Mouse (Mus musculus) kidney, postnatal 10 days (tissue): ENCODE measurements around the gene Pard3b.
A peak's percentile ranks its signal among the peaks of the same experiment; 100 is the strongest.
"Not testable (repeated sequence)": the region's sequence is repeated elsewhere in the genome, so short reads cannot be mapped to it uniquely, and the experiment has no call there.

ENCODE experiments used
- DNase-seq: peaks from one replicate; pipeline ENCODE4 v3.0.0; 2021; ENCODE audit warnings: mixed read lengths

Gene Pard3b

GRCm38 (mm10) chr1:62595401-62595800, 956.8 kb downstream of the Pard3b start:
- DNase-seq, result no peak

DNA sequence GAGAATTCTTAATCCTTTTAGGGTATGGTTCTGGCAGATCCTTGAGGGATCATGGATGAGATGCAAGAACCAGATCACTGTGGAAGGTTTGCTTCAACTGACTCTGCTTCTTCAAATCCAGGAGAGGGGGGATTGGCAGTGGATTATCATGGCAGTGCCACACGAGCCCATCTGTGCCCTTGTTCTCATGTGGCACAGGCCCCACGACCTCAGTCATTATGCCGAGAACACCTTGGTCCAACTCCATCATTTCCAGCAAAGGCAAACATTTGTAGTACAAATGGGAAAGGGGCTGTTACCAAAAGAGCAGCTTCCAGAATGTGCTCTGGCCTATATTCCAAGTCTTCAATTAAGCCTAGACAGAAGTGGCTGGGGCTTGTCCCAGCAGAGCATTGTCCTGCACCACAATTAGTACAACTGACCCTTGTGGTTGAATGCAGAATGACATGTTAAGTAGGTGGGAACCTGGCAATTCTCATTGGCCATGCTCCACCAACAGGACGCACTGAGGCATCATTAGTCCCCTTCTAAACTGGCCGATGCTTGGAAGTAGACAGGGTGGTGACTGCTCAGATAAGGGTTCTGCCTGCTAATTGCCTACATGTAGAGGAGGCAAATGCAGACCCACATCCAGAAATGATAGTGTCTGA, 959.3 kb downstream of the Pard3b start:
- no peak for DNase-seq

GRCm38 (mm10) chr1:62598551-62598950, 959.9 kb downstream of the Pard3b start:
- peak; percentile 59 for DNase-seq

DNA sequence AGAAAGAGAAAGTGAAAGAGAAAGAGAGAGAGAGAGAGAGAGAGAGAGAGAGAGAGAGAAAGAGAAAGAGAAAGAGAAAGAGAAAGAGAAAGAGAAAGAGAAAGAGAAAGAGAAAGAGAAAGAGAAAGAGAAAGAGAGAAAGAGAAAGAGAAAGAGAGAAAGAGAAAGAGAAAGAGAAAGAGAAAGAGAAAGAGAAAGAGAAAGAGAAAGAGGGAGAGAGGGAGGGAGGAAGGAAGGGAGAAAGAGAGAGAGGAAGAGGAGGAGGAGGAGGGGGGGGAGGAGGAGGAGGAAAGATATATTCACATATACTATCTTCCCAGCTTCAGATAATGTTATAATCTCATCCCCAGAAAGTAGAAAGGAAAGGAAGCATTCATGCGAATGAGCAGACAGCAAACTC, 966.0 kb downstream of the Pard3b start:
- not testable (repeated sequence) for DNase-seq

- no peak for DNase-seq
These were observed 979.6 kb downstream of the Pard3b start for GRCm38 (mm10) chr1:62618109-62618665.

DNA sequence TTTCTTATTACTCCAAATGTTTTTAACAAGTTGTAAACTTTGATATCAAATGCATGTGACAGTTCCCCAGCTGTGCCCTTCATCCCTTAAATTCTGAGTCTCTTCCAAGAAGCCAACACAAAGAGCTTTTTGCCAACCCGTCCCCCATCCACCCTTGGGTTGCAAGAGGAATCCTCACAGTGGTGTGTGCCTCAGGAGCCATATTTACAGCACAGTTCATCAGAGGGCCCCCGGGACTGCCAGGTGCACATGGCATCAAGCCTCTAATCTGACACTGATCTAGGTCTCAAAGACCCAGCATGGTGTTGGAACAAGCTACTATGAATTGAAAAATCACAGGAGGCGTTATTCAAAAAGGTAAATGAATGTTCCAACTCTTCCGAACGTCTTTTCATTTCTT, 980.8 kb downstream of the Pard3b start:
- DNase-seq, result no peak

DNA sequence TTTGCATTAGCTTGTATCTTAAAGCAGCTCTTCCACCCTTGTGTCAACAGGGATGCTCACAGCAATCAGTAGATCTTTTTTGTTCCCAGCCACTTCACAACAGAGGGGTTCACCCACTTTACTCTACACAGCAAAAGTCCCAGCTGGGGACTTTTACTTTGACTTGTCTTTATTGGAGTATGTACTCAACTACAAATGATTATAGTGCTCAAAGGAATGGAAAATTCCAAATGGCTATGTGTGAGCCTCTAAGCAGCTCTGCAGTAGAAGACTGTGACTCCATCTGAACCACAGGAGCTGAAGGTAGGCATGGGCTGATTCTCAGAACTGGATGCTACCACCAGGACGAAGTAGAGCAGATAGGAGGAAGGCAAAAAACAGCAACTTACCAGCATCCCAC, 983.8 kb downstream of the Pard3b start:
- no peak for DNase-seq

- DNase-seq, result no peak
These were observed 985.5 kb downstream of the Pard3b start for GRCm38 (mm10) chr1:62624166-62624565.

DNA sequence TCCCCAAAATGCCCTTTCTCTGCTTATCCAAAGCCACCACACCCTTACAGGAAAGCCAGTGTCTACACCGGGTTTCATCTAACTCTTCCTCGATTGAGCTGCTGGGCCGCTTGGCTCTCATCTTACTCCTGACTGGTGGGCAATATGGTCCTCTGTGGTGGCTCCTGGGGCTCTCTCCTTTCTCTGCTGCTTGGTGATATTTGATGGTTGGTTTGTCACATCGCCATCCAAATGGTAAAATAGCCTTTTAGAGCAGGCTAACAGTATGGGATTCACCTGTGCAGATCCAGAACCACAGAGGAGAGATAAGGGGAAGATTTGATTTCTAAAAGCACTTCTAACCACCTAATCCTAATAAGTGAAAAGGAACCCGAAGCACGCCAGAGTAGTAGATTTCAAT, 986.2 kb downstream of the Pard3b start:
- DNase-seq, result no peak

- DNase-seq, result no peak
These were observed 986.7 kb downstream of the Pard3b start for GRCm38 (mm10) chr1:62625332-62625731.

GRCm38 (mm10) chr1:62625819-62626505, 987.3 kb downstream of the Pard3b start:
- no peak for DNase-seq

DNA sequence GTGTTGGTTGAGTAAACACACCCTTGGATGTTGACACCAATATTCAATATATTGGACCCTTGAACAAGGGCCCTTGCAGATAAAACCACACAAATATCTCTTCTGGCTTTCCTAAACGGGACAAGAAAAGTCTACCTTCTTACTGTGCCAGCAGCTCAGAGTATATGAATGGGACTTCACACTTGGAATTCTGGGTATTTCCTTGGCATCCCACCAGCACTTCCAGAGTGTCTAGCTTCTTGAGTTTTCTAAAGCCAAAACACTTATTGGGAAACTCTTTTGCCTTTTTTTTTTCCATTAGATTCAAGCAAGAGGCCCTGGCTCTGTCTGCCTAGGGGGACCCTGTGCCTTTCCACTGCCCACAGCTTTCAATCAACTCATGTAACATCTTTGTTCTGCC, 991.3 kb downstream of the Pard3b start:
- peak; percentile 27 for DNase-seq

DNA sequence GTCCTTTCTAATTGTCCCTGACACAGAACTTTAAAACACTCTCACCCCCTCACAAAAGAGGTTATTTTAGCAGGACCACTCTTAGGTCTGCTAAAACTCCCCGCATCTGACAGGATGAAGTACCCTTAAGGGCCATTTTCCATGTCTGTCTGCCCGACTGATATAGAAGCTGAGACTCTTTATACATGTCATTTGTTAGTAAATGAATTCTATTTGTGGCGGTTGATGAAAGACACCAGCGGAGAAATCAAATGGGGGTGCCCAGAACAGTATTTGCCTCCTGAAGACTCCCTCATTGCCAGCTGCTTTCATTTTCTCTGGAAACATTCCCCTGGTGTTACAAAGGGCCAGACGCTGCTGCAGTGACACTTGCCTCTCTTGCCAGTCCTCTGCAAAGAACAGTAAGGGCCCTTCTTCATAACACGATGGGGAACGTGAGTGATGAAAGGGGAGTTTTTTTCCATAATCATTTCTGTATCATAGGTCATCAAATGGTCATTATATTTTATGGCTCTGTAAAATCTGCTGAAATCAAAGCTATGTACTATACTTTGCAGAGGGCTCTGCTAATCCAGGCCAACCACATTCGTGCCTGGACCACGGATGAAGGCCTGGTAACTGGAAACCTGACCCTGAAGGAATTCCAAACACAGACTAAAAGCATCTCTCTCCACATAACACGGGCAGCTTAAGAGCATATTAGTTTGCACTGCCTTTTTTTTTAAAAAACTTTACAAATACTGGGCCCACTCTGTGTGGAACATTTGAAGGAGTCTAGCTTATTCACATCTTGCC, 993.1 kb downstream of the Pard3b start:
- DNase-seq, result no peak

- DNase-seq, result no peak
These were observed 994.3 kb downstream of the Pard3b start for GRCm38 (mm10) chr1:62632886-62633285.

- DNase-seq, result peak; percentile 9
These were observed 996.6 kb downstream of the Pard3b start for GRCm38 (mm10) chr1:62635203-62635602.

- DNase-seq, result no peak
These were observed 998.5 kb downstream of the Pard3b start for GRCm38 (mm10) chr1:62636906-62637673.

GRCm38 (mm10) chr1:62639012-62639411, 1000.4 kb downstream of the Pard3b start:
- DNase-seq, result no peak

DNA sequence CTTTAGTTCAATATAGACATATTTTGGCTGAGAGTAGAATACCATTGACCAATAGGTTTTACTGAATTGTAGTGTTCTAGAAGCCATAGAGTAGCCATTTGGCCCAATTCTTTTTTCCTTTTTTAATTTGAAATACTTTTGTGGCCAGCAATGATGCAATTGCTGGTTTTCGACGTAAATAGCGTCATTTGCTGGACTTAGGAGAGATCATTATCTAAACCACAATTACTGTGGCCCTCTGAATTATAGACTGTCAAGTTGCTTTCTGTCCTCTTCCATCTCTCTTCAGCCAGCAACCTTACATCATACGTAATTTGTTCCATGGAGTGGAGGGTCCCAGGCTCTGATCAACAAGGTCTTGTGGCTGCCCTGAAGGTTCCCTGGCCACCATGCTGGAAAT, 1000.8 kb downstream of the Pard3b start:
- DNase-seq, result no peak

DNA sequence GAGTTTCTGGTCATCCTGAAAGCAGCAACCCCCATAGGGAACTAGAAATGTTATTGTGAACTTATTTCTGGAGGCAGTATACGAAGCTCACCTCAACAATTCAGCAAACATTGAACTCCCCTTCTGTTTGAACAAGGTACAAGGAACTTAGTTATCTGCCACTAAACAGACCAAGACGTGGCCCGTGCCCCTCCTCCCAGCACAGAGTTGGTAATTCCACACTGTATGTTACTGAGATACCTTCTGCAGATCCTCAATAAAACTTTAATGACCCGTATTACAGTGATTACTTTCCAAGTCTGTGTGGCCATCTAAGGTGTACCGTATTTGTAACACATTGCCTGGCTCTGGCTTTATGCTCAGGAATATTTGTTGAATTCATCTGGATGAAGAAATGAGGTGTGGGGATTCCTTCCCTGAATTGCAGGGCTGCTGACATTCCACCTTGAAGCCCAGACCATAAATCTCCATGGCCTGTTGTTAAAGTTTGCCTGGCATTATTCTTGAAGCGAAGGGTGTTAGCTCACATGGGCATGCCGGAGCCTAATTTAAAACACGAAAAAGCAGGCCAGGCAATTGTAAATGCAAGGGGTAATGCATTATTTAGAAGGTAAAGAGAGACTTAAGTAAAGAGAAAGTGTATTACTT, 1006.1 kb downstream of the Pard3b start:
- no peak for DNase-seq

DNA sequence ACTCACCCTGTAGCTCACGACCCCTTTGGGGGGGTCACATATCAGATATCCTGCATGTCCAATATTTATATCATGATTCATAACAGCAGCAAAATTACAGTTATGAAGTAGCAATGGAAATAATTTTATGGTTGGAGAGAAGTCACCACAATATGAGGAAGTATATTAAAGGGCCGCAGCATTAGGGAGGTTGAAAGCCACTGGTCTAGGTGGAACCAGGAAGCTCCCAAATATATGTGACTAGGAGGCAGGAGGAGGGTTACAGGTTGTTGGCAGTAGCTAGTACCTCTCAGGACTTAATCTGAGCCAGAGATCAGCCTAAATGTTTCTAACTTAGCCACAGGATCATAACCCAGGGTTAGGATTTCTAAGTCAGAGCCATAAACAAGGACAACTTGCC, 1008.2 kb downstream of the Pard3b start:
- DNase-seq, result no peak

GRCm38 (mm10) chr1:62648116-62648515, 1009.5 kb downstream of the Pard3b start:
- DNase-seq, result no peak

DNA sequence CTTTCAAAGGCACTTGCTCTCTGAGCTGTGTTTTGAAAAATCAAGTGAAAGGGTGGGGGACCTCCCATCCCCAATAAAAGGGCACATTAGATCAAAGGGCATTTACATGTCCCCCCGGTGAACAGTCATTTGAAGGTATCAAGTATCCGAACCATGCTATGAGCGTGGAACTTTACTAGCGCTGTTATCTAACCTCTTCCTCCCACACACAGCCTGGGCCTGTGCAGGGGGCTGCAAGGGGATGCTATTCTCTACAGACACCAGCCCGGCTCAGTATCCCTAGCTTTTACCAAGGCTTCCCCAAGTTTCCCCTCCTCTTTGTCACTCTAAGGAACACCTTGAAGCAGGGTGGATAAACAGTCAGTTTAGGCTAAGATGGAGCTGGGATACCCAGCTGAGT, 1010.0 kb downstream of the Pard3b start:
- DNase-seq, result no peak
